Mouse (Mus musculus): Measurements from ENCODE around the gene Gm28729.
"Not testable (repeated sequence)": the region's sequence is repeated elsewhere in the genome, so short reads cannot be mapped to it uniquely, and the experiment has no call there.

The Gm28729 gene

DNA sequence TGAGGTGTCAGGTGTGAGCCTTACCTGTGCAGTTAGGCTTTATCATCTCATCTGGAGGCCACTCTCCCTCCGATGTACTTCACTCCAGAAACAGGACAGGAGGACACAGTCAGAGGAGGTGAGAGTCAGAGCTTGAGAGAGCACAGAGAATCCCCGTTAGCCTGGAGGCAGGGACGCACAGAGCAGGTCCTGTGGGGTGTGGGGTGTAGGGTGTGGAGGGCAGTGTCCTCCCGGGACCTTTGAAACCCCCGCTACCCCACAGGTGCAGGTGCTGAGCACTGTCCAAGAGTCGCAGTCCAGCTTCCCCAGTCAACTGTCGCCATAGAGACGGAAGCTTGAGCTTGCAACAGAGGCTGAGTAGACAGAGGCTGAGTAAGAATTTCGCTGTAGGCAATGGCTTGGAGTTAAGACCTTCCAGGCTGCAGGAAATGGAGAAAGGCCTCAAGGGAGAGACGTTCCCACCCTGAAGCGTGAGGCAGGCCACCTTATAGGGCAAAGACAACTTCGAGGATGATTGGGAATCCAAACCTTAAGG, at the start of gene Gm28729:
Gene Gm28729 (minus strand): TSS at position 293 of the 535 bp plus-strand sequence.
- DNase-seq, result no peak

DNA sequence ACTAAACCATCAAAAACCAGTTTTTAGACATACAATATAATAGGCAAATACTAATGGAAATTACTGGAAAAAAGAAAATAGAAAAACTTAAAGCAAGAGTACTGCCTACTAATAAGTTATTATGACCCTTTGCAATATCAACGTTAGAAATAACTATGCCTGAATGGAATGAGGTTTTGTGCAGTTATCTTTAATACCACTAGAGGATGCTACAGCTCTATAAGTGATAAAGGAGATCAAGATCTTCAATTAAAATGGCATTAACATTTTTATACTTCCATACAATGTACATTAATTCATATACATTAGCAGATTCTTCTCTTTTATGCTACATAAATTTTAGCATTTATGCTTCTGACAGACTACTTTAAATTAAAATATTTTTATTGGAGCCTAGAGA, 48.2 kb upstream of the Gm28729 start:
- DNase-seq, result no peak

DNA sequence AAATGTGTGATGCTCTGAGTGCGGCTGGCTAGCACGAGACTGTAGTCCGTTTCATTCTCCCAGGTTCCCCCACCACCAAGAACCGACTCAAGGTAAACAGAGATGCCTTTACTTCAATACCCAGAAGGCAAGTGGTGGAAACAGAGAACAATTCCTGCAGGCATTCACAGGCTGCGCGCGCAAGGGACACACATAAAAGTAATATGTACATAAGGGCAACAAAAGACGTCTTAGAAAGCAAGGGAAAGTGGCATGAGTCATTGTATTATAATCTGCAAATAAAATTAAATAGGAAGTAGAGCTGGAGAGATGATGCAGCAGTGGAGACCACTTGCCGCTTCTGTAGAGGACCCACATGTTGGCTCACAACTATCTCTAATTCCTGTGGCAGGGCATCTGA, 47.7 kb upstream of the Gm28729 start:
- DNase-seq, result no peak

GRCm38 (mm10) chr9:96566470-96566996, 41.5 kb upstream of the Gm28729 start:
- no peak for DNase-seq

DNA sequence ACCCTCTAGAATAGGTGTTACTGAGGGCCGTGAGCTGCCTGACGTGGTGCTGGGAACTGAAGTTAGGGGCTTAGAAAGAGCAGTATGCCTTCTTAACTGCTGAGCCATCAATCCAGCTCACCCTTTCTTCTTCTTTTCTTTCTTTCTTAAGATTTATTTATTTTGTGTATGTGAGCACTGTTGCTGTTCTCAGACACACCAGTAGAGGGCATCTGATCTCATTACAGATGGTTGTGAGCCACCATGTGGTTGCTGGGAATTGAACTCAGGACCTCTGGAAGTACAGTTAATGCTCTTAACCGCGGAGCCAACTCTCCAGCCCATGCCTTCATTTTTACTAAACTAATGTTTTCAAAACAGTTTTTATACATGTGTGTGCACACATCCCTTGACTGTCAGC, 38.4 kb upstream of the Gm28729 start:
- no peak for DNase-seq

GRCm38 (mm10) chr9:96559148-96559547, 34.1 kb upstream of the Gm28729 start:
- DNase-seq, result no peak

- DNase-seq, result no peak
Observed at GRCm38 (mm10) chr9:96558594-96558993, 33.5 kb upstream of the Gm28729 start.

DNA sequence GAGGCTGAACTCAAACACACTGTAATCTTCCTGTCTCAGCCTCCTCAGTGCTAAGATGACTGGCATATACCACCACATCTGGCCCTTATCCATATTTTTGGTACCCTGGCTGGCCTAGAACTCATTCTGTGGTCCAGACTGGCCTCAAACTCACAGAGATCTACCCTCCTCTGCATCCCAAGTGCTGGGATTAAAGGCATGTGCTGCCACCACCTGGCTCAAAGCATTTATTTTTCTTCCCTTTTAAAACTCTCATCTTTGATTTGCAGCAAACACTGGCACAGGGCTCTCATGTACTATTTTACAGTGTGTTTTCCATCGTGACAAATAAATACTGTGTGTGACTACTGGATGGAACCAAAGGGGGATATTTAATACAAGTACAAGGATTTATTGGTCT, 29.0 kb upstream of the Gm28729 start:
- DNase-seq, result no peak

DNA sequence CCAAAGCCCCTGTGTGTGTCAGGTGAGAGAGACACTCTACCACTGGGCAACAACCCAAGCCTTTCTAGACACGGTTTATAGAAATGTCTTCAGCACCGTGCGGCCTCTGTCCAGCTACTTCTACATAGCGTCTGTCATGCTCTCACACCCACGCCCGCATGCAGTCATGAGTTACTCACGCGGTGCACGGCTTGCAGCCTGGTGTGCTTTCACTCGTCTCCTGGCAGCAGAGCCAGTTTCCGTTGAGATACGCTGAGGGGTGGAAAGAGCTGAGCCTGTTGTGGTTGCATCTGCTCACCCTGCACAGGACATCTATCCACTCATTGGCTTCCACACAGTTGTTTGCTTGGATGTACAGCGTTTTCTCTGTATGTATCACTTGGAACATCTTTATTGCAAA, 20.3 kb upstream of the Gm28729 start:
- no peak for DNase-seq

DNA sequence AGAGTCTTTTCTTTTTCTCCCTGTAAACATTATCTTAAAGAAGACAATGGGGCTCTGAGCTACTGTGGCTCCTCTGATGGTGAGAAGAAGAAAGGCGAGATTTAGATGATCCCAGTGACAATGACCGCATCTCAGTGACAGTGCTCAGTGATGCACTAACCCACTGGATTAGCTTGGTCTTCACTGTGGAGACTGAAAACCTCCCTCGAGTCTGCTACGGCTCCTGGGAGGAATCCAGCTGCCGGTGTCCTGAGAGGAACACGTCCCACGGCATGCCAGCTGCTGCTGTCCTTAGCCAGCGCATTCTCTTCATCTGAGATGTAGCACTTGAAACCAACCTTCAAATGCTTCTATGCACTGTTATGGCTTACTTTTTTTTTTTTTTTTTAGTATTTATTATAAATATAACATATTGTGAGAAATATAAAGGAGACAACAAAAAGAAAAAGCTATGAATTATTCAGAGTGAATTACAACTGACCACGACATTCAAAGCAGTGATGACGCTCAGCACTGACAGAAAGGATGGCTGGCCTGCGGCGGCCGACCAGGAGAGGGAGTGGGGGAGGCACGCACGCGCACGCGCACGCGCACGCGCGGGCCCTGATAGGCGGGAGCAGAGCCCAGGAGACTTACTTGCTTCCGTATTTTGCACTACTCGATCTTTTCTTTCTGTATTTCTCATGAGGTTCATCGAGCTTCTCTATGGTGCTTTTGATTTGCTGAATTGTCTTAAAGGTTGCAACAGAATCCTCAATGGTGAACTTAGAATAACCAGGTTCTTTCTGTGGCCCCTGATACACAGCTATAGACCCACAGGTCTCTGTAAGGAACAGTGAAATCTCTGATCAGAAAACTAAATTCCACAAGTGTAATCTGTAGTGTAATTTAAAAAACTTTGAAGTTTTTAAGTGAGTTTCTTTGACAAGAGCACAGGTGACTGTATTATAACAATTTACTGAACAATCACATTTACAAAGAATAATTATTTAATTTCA, 18.9 kb upstream of the Gm28729 start:
- peak; percentile 65 for DNase-seq

DNA sequence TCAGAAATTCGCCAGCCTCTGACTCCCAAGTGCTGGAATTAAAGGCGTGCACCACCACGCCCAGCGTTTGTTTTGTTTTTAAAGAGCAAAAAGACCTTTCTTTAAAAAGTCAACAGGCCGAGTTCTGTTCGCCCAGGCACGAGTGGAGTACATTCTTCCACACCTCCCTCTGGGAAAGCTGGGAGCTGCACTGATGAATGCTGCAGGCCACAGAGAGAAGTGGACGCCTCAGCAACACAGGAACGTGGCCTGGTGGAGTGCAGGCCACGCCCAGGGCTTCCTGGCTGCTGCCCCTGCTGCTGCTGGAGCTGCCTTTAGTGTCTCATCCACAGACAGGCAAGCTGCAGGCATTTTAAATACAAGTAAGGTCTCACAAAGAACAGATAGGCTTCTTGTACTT, 13.9 kb upstream of the Gm28729 start:
- no peak for DNase-seq

DNA sequence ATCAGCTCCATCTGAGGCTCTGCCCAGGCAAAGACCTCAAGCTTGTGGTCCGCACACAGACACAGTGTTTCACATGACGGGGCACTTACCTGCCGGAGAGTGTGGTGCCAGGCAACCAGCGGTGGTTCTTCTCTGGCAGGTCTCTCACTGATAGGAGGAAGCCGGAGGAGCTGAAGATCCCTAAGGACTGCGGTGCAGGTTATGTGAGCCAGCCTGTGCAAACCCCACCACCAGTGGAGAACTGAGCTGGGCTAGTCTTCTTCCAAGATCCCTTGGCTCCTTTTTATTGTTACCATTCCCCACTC, 12.5 kb upstream of the Gm28729 start:
- DNase-seq, result no peak

- DNase-seq, result peak; percentile 34
Observed at GRCm38 (mm10) chr9:96536895-96537614, 12.0 kb upstream of the Gm28729 start.

DNA sequence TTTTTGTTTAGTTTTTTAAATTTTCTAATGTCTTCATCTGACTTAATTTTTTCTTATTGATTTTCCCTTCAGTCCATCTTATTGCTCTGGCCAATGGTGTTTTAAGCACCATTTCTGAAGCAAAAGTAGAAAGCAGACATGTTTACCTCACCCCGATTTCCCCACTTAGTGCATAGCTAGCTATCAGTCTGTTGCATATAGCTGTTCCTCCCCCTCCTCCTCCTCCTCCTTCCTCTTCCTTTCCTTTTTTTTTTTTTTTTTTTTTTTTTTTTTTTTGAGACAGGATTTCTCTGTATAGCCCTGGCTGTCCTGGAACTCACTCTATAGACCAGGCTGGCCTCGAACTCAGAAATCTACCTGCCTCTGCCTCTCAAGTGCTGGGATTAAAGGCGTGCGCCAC, 11.0 kb upstream of the Gm28729 start:
- DNase-seq, result not testable (repeated sequence)

GRCm38 (mm10) chr9:96535431-96535830, 10.4 kb upstream of the Gm28729 start:
- DNase-seq, result no peak

DNA sequence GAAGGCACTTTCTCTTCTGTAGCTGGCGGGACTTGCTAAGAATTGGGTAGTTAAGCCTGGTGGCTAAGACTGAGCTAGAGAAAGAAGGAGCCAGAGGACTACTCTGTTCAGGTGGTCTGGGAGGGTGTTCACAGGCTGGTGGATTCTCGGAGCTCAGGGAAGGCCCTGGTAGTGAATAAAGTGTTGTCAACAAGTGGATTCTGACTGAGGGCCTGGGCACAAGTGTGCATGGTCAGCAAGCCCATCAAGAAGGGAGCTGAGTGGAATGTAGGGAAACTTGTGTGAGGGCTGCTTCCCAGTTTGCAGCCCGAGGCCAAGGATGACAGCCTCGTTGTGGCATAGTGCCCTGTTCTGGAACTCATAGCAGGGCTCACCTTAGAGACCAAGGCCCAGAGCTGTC, 9.2 kb upstream of the Gm28729 start:
- no peak for DNase-seq

DNA sequence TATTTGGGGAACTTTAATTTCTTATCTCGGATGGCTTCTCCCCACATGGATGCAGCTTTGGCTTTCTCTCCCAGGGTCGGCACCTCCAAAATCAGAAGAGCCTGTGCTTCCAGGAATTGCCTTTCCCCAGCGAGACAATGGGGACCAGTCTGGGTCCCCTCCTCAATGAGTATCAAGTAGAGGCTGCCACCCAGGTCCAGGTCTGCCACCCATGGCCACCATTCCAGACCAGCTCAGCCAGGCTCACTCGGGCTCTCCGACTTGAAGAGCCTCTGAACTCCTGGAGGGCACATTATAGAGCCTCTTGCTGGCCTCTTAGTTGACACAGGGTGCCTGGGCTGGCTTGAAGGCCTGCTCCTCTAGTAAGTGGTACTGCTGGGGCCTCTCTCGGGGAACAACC, 8.4 kb upstream of the Gm28729 start:
- DNase-seq, result no peak

- DNase-seq, result no peak
Observed at GRCm38 (mm10) chr9:96532531-96532930, 7.5 kb upstream of the Gm28729 start.

GRCm38 (mm10) chr9:96530674-96531081, 5.6 kb upstream of the Gm28729 start:
- no peak for DNase-seq

DNA sequence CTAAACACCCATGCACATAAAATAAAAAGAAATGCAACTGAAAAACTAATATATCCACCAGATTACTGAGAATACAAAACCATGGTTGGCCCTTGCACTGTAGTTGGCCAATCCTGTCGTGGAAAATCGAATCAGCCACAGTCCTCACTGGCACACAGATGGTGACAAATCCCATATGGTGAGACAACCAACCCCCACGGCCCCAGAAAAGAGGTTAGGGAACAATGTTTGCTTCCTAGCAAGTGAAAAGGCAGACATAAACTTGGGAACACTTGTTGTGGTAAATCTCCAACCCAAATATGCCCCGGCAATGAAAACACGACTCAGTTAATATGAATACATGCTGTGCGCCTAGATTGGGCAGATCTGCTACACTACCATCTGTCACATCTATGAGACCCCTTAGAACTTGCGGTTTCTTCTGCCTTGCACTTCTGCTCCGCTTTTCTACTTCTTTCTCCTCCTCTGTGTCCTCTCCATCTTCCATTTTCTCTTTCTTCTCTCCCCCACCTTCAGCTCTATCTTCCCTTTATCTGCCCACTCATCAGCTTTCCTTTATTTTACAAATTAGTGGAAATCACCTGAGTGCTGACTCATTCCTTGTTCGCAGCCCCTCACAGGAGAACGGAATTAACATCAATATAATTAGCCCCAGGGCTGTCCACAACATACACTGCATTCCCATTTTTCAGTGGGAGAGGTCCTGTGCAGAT, 5.1 kb upstream of the Gm28729 start:
- DNase-seq, result no peak

GRCm38 (mm10) chr9:96526011-96526410, 947 bp upstream of the Gm28729 start:
- no peak for DNase-seq

- DNase-seq, result no peak
Observed at GRCm38 (mm10) chr9:96523148-96523547, 1.9 kb downstream of the Gm28729 start.

DNA sequence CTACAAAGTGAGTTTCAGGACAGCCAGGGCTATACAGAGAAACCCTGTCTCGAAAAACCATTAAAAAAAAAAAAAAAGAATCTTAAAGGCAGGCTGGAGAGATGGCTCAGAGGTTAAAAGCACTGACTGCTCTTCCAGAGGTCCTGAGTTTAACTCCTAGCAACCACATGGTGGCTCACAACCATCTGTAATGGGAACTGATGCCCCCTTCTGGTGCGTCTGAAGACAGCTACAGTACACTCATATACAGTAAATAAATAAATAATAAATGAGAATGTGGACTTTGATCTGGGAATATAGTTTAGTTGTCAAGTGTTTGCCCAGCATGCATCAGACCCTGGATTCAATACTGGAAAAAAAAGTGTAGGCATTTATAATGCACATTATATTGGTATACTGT, 3.5 kb downstream of the Gm28729 start:
- DNase-seq, result not testable (repeated sequence)
